Mouse (Mus musculus) forebrain, embryonic 14.5 days (tissue): Measurements from ENCODE around the gene Gm8332. TPM values are rescaled to one million over a fixed set of nuclear protein-coding genes. Genes with fewer than 3 reads are reported as not detected.
"Not testable (repeated sequence)": the region's sequence is repeated elsewhere in the genome, so short reads cannot be mapped to it uniquely, and the experiment has no call there.

Experiments used
- ATAC-seq: fragments of 200-750 bp; cut with Nextera tagmentation; 2 replicates; pipeline ENCODE4 v1.8.0; 2017; ENCODE audit warnings: mild to moderate bottlenecking, moderate library complexity
- DNase-seq: peaks from one replicate; pipeline ENCODE4 v3.0.0-alpha.2; 2015; ENCODE audit warnings: low spot score
- H3K27ac ChIP-seq: fragments of 300-500 bp; sonication (generic); 2 replicates; pipeline ENCODE4 v1.5.1; 2014; ENCODE audit warnings: low read depth, mild to moderate bottlenecking, control low read depth, low read length, moderate library complexity
- H3K27me3 ChIP-seq: fragments of 300-500 bp; sonication (generic); replicated peaks from 2 replicates; pipeline ENCODE4 v1.6.1; 2014; ENCODE audit warnings: low read length, control low read depth, mixed read lengths; ENCODE audit not compliant: control insufficient read depth, insufficient read depth
- H3K36me3 ChIP-seq: fragments of 300-500 bp; sonication (generic); 2 replicates; pipeline ENCODE4 v1.6.1; 2014; ENCODE audit warnings: low read length, control low read depth; ENCODE audit not compliant: control insufficient read depth, insufficient read depth
- H3K4me1 ChIP-seq: fragments of 300-500 bp; sonication (generic); 2 replicates; pipeline ENCODE4 v1.6.1; 2014; ENCODE audit warnings: antibody characterized with exemption, low read length, control low read depth; ENCODE audit not compliant: control insufficient read depth, insufficient read depth
- H3K4me2 ChIP-seq: fragments of 300-500 bp; sonication (generic); 2 replicates; pipeline ENCODE4 v1.6.1; 2014; ENCODE audit warnings: mild to moderate bottlenecking, control low read depth, low read length
- H3K4me3 ChIP-seq: fragments of 300-500 bp; sonication (generic); 2 replicates; pipeline ENCODE4 v1.5.1; 2014; ENCODE audit warnings: low read depth, low read length, control low read depth
- H3K9ac ChIP-seq: fragments of 300-500 bp; sonication (generic); 2 replicates; pipeline ENCODE4 v1.6.1; 2014; ENCODE audit warnings: mild to moderate bottlenecking, low read length, control low read depth, moderate library complexity
- H3K9me3 ChIP-seq: fragments of 300-500 bp; sonication (generic); replicated peaks from 2 replicates; pipeline ENCODE4 v1.6.1; 2016; ENCODE audit warnings: low read length, control low read depth, mixed read lengths; ENCODE audit not compliant: control insufficient read depth
- WGBS: fragments of 180-500 bp; shearing (Covaris S2); extraction: QIAGEN DNeasy Blood & Tissue Kit; methylation state at CpG from one replicate; pipeline ENCODE4 v1.1.7; 2014; 5-methylcytosine and 5-hydroxymethylcytosine counted together
- polyA plus RNA-seq: library from polyadenylated mRNA; unstranded; fragments of >200 nt; fragmentation: Nextera tagmentation; extraction: Ambion mirVana; gene quantifications from 2 replicates; pipeline ENCODE4 v1.2.1, GENCODE M21; 2014

Gene Gm8332
- not detected in 2 replicates for polyA plus RNA-seq

DNA sequence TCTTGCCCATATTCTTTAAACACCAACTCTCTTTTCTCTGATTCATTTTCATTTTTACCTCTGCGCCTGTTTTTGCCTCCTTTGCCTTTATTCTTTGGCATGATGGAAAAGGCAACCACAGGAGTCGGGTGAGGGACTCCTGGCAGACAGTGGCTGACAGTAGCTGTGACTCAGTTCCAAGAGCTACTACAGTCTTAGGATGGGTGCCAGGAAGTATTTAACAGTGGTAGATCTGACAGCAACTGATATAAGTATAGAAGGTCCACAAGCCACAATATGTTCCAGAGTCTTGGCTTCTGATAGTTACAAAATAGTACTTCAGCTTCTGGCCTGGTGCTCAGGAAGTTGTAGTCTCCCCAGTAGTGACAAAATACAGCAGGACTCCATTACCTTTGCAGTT is at the start of gene Gm8332:
Gene Gm8332 (minus strand): TSS at position 101 of the 400 bp plus-strand sequence.
- H3K36me3 ChIP-seq, H3K27me3 ChIP-seq, H3K4me3 ChIP-seq, H3K9me3 ChIP-seq, H3K9ac ChIP-seq, H3K4me1 ChIP-seq, DNase-seq, H3K27ac ChIP-seq, H3K4me2 ChIP-seq, ATAC-seq: not testable (repeated sequence)
- 92% methylated on average over 1 of the region's 2 CpGs for WGBS

- not testable (repeated sequence) for H3K9ac ChIP-seq, H3K4me3 ChIP-seq, ATAC-seq, H3K27me3 ChIP-seq, H3K4me1 ChIP-seq, H3K9me3 ChIP-seq, H3K4me2 ChIP-seq, H3K27ac ChIP-seq, DNase-seq, H3K36me3 ChIP-seq
- 82% methylated on average over 2 of the region's 2 CpGs for WGBS
Measured at GRCm38 (mm10) chr12:88297171-88297570, 47.3 kb upstream of the Gm8332 start.

DNA sequence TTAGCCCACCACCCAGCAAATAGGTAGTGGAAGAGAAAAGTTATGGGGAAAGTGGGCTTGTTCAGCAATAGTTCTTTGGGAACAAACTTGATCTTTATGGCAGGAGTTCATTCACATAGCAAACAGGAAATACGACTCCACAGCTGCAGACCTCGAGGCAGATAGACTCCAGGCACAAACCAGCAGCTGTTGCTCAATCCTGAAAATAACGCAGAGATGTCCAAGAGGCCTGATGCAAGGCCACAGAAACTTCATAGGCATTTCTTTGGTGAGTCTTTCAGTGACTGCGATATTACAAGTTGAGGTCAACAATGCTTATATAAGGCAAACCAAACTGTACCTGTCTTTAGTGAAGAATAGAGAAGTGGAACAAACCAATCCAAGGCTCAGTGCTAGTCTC is 43.2 kb upstream of the Gm8332 start:
- H3K36me3 ChIP-seq, H3K4me2 ChIP-seq, H3K27me3 ChIP-seq, ATAC-seq, H3K9me3 ChIP-seq, H3K27ac ChIP-seq, H3K4me1 ChIP-seq, H3K4me3 ChIP-seq, H3K9ac ChIP-seq, DNase-seq: not testable (repeated sequence)
- WGBS: 76% methylated on average over 4 of the region's 4 CpGs

- H3K36me3 ChIP-seq: not testable (repeated sequence)
- WGBS: 91% methylated on average over 4 of the region's 5 CpGs
Measured at GRCm38 (mm10) chr12:88285224-88285623, 35.3 kb upstream of the Gm8332 start.

GRCm38 (mm10) chr12:88274400-88274799 is 24.5 kb upstream of the Gm8332 start, which contains the start of gene Gm5662:
Gm5662 (minus strand) TSS chr12:88274500.
- WGBS: 84% methylated on average over 5 of the region's 5 CpGs
- not testable (repeated sequence) for H3K4me3 ChIP-seq

More at GRCm38 (mm10) chr12:88285224-88285623, 35.3 kb upstream of the Gm8332 start:
- not testable (repeated sequence) for H3K27me3 ChIP-seq, H3K4me1 ChIP-seq, DNase-seq, H3K9ac ChIP-seq, H3K9me3 ChIP-seq, H3K27ac ChIP-seq, H3K4me3 ChIP-seq, H3K4me2 ChIP-seq, ATAC-seq

DNA sequence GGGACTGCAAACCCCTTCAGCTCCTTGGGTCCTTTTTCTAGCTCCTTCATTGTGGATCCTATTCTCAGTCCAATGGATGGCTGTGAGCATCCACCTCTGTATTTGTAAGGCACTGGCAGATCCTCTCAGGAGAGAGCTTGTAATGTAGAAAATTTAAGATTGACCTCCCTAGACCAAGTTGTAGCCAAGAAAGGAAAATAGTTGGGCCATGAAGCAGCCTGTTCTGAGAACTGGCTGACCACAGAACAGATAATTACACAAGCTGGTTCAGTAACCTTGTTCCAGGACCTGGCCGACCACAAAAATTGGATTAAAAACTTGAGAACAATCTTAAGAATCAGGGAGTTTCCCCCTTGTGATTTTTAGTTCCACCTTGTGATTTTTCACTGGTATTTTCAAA is 7.3 kb upstream of the Gm8332 start:
- H3K4me3 ChIP-seq: no peak overlapping the region
- H3K9ac ChIP-seq: no peak overlapping the region
- H3K9me3 ChIP-seq: no peaks in the 10 kb centered on the region
- ATAC-seq (no peak), DNase-seq (no peak)
- H3K27me3 ChIP-seq: no peaks in the 10 kb centered on the region
- 37% methylated on average over 1 of the region's 1 CpGs for WGBS
- H3K4me1 ChIP-seq: no peaks in the 10 kb centered on the region
- H3K36me3 ChIP-seq: no peaks in the 10 kb centered on the region
- no peak overlapping the region for H3K4me2 ChIP-seq
- no peak overlapping the region for H3K27ac ChIP-seq

More at GRCm38 (mm10) chr12:88274400-88274799, 24.5 kb upstream of the Gm8332 start, which contains the start of gene Gm5662:
- H3K36me3 ChIP-seq, H3K27me3 ChIP-seq, H3K4me1 ChIP-seq, ATAC-seq, H3K4me2 ChIP-seq, H3K9me3 ChIP-seq, H3K27ac ChIP-seq, DNase-seq, H3K9ac ChIP-seq: not testable (repeated sequence)

- WGBS: 68% methylated on average over 2 of the region's 2 CpGs
- not testable (repeated sequence) for H3K9me3 ChIP-seq, DNase-seq
Measured at GRCm38 (mm10) chr12:88255917-88256316, 6.0 kb upstream of the Gm8332 start.

DNA sequence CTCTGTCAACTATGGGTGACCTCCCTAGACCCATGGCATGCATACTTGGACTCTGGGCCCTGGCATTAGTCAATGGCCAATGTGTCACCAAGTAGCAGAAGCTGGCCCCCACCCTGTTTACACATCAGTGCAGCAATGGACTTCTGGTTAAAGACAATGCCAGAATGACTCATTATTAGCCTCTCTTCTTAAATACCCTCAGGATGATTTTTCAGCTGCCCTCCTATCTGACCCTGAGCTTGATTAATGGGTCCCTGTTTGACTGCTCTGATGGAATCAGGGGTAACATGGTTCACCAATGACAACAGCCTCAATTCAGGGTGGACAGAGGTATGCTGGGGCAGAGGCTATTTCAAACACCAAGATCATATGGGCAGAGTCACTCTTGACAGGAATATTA is 4.1 kb downstream of the Gm8332 start:
- H3K27me3 ChIP-seq, H3K36me3 ChIP-seq, H3K4me1 ChIP-seq, DNase-seq, H3K4me2 ChIP-seq, H3K4me3 ChIP-seq, H3K9ac ChIP-seq, H3K27ac ChIP-seq, H3K9me3 ChIP-seq, ATAC-seq: not testable (repeated sequence)

More at GRCm38 (mm10) chr12:88255917-88256316, 6.0 kb upstream of the Gm8332 start:
- not testable (repeated sequence) for H3K9ac ChIP-seq, H3K4me1 ChIP-seq, H3K27ac ChIP-seq, H3K4me2 ChIP-seq, ATAC-seq, H3K27me3 ChIP-seq, H3K36me3 ChIP-seq, H3K4me3 ChIP-seq

GRCm38 (mm10) chr12:88242940-88243339 is 7.0 kb downstream of the Gm8332 start:
- H3K4me1 ChIP-seq, ATAC-seq, H3K4me3 ChIP-seq, H3K27ac ChIP-seq, H3K9me3 ChIP-seq, H3K36me3 ChIP-seq, H3K9ac ChIP-seq, DNase-seq, H3K4me2 ChIP-seq, H3K27me3 ChIP-seq: not testable (repeated sequence)
- 59% methylated on average over 1 of the region's 1 CpGs for WGBS
